Mouse (Mus musculus) frontal cortex, adult 2 months (tissue): ENCODE results near the gene Cdh11. TPM values are rescaled to one million over a fixed set of nuclear protein-coding genes. Genes with fewer than 3 reads are reported as not detected.

Experiments
- DNase-seq, 2 experiments: peaks; one replicate each; pipeline ENCODE4 v3.0.0; 2022; ENCODE audit warnings: low spot score in 1 of 2; ENCODE audit errors: extremely low spot score in 1 of 2
- polyA plus RNA-seq: library from polyadenylated mRNA; depleted of rRNA; stranded (reverse); fragments of >200 nt; gene quantifications from 2 replicates; pipeline ENCODE4 v1.2.3, GENCODE M21; 2012

Cdh11 gene
- polyA plus RNA-seq, 1 experiment, result 29.6 TPM

DNA sequence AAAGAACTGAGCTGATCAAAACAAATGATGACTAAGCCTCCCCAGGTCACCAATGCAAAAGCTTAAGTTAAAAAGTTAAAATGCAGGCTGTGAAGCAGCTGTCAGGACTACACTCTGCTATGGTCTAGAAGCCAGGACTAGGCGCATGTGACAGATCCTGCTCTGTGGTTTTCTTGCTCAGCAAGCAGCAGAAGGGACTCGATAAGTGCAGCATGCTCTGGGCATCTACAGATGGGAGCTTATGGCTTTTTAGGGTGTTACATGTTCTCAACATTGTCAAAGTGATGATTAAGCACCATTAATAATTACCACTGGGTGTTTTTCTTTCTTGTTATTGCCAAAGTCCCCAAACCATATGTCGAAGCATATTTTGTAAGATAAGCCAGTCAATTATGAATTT is 59.9 kb downstream of the Cdh11 start:
- no peak for DNase-seq

GRCm38 (mm10) chr8:102715956-102716355 is 69.5 kb downstream of the Cdh11 start:
- DNase-seq, result no peak

GRCm38 (mm10) chr8:102707305-102707704 is 78.1 kb downstream of the Cdh11 start:
- DNase-seq, result no peak

GRCm38 (mm10) chr8:102705376-102705905 is 80.0 kb downstream of the Cdh11 start:
- DNase-seq, result no peak

- DNase-seq, result no peak
These were observed 85.2 kb downstream of the Cdh11 start for GRCm38 (mm10) chr8:102700245-102700644.

GRCm38 (mm10) chr8:102698232-102698837 is 87.1 kb downstream of the Cdh11 start:
- DNase-seq, result no peak

DNA sequence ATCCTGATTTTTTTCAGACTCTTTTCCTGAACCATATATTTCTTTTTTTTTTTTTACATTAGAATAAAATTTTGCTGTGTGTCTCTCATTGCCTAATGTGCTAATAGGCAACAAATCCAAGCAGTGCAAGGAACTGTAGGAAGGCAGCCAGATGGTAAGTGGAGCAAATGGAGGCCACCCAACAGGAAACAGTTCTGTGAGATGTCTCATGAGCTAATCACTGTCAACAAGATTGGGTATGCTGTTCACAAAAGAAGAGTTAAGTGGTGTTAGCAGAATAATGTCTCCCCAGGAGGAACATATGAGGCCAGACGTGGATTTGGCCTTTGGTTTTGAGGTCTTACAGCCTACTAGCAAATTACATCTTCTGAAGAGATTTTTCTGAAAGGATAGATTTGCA is 92.0 kb downstream of the Cdh11 start:
- peak in 1 of 2 experiments; percentile 39 for DNase-seq

GRCm38 (mm10) chr8:102685491-102685890 is 100.0 kb downstream of the Cdh11 start:
- peak in 1 of 2 experiments; percentile 45 for DNase-seq

GRCm38 (mm10) chr8:102685023-102685422 is 100.4 kb downstream of the Cdh11 start:
- DNase-seq, result no peak

DNA sequence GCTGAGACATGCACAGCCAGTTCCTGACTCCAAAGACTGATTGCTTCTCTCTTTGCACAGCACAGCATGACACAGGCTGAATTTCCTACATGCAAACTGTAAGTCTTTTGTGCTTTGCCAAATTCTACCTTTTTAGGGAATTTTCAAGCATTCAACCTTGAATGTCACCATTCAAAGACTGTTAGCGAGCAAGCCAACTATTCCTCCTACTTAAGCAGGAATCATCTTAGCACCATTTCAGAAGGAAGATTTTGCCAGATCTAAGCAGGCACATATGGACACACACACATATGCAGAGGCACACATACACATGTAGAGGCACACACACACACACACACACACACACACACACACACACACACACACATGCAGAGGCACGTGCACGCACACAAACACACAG is 108.3 kb downstream of the Cdh11 start:
- DNase-seq, result no peak

- DNase-seq, result peak in 1 of 2 experiments; percentile 51
These were observed 120.9 kb downstream of the Cdh11 start for GRCm38 (mm10) chr8:102664561-102664960.

DNA sequence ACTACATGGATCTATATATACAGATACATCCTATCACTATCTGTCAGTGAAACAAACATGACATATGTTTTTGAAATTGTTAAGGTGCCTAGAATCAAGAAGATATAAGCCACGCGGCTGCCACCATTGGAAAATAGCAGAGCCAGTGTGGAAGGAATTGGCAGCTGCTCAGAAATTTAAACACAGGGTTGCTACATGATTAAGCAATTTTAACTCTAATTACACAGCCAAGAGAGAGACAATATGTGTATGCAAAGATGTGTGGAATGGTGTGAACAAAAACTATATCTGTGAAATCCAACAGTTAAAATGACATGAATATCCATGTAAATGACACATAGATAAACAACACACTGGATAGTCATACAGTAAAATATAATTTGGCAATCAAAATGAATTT is 128.9 kb downstream of the Cdh11 start:
- DNase-seq, result no peak

DNA sequence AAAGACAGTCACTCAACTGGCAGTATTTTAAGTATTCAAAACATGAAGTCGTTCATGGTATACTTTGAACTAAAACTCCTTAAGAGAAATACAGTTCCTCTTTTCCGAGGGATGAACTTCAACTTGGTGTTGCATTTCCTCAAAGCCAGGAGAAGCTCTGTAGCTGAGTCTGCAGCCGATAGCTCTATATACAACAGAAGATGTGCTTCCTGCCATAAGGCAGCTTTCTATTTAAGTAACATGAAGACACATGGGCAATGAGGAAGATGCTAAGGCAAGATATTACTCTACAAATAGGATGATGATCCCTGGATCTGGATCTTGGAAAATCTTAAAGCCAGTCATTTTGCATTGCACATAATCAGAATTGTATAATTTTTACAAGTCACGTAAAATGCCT is 133.5 kb downstream of the Cdh11 start:
- no peak for DNase-seq

- no peak for DNase-seq
These were observed 158.3 kb downstream of the Cdh11 start for GRCm38 (mm10) chr8:102627151-102627550.

- no peak for DNase-seq
These were observed 173.3 kb downstream of the Cdh11 start for GRCm38 (mm10) chr8:102612146-102612545.

- peak in 1 of 2 experiments; percentile 22 for DNase-seq
These were observed 184.1 kb downstream of the Cdh11 start for GRCm38 (mm10) chr8:102601327-102601726.

GRCm38 (mm10) chr8:102596523-102596922 is 188.9 kb downstream of the Cdh11 start:
- DNase-seq, result no peak

- DNase-seq, result peak in 1 of 2 experiments; percentile 29
These were observed 191.5 kb downstream of the Cdh11 start for GRCm38 (mm10) chr8:102593899-102594298.
